8 mouse cellular contexts compared by ENCODE assay signal in genomic region chrX:105080096-105080495, GRCm38 (mm10). TPM values are rescaled to one million over a fixed set of nuclear protein-coding genes. Genes with fewer than 3 reads are reported as not detected.
DNase-seq lines count a peak whose midpoint lies in the region; ATAC-seq and TF ChIP-seq lines count a peak whose summit lies in the region.

No protein-coding gene starts in this region.

- peak overlapping the region; percentile 60 for H3K4me2 ChIP-seq in embryonic facial prominence, embryonic 15.5 days (replicated peaks)
- peak overlapping the region; percentile 55 for H3K4me2 ChIP-seq in limb, embryonic 11.5 days (ENCODE audit: low read depth, severe bottlenecking)
- peak overlapping the region; percentile 67 for H3K4me2 ChIP-seq in neural tube, embryonic 14.5 days (ENCODE audit: low read depth, low read length)

- TF ChIP-seq CTCF in liver, adult 2 months (IDR thresholded peaks at IDR 0.05; ENCODE audit: low read depth, low read length) = no peak

- no peaks in the 10 kb centered on the region; the same call in 1 of the 2 replicates for H3K4me1 ChIP-seq in liver, adult 2 months (ENCODE audit: control insufficient read depth, insufficient read depth, low read length)
- no peaks in the 10 kb centered on the region for H3K4me1 ChIP-seq in embryonic facial prominence, embryonic 15.5 days
- H3K4me1 ChIP-seq in limb, embryonic 11.5 days (ENCODE audit: control insufficient read depth, insufficient read depth, low read length) = no peaks in the 10 kb centered on the region
- H3K4me1 ChIP-seq in neural tube, embryonic 14.5 days (ENCODE audit: control insufficient read depth, insufficient read depth, low read length) = no peaks in the 10 kb centered on the region

- peak overlapping the region; percentile 61 for H3K4me3 ChIP-seq in liver, adult 2 months (ENCODE audit: insufficient read depth, low read depth, low read length)
- peak overlapping the region; percentile 62 for H3K4me3 ChIP-seq in embryonic facial prominence, embryonic 15.5 days (replicated peaks)
- H3K4me3 ChIP-seq in limb, embryonic 11.5 days (ENCODE audit: low read depth, low read length) = peak overlapping the region; percentile 49
- H3K4me3 ChIP-seq in neural tube, embryonic 14.5 days (ENCODE audit: low read depth, low read length) = peak overlapping the region; percentile 44

- peaks cover 4% of the 10 kb centered on the region; the same call in 1 of the 2 replicates for H3K36me3 ChIP-seq in liver, adult 2 months (ENCODE audit: control insufficient read depth, insufficient read depth, low read length)
- no peaks in the 10 kb centered on the region for H3K36me3 ChIP-seq in embryonic facial prominence, embryonic 15.5 days
- H3K36me3 ChIP-seq in limb, embryonic 11.5 days (ENCODE audit: control insufficient read depth, insufficient read depth, low read length) = no peaks in the 10 kb centered on the region
- no peaks in the 10 kb centered on the region for H3K36me3 ChIP-seq in neural tube, embryonic 14.5 days (ENCODE audit: control insufficient read depth, insufficient read depth, low read length)

- H3K9me3 ChIP-seq in embryonic facial prominence, embryonic 15.5 days (replicated peaks) = no peaks in the 10 kb centered on the region
- no peaks in the 10 kb centered on the region for H3K9me3 ChIP-seq in limb, embryonic 11.5 days (ENCODE audit: control insufficient read depth, low read length)
- H3K9me3 ChIP-seq in neural tube, embryonic 14.5 days (ENCODE audit: control insufficient read depth, low read length) = no peaks in the 10 kb centered on the region

- no peak for ATAC-seq in embryonic facial prominence, embryonic 15.5 days (ENCODE audit: insufficient number of reproducible peaks, low FRiP score, low TSS enrichment, low read depth)
- ATAC-seq in limb, embryonic 11.5 days (ENCODE audit: insufficient number of reproducible peaks, low FRiP score, low TSS enrichment, low read depth) = no peak
- no peak for ATAC-seq in neural tube, embryonic 14.5 days (ENCODE audit: low read depth)

- no peak overlapping the region for H3K27ac ChIP-seq in liver, adult 2 months (replicated peaks; ENCODE audit: insufficient read depth, low read depth, low read length)
- H3K27ac ChIP-seq in embryonic facial prominence, embryonic 15.5 days (replicated peaks) = no peak overlapping the region
- no peak overlapping the region for H3K27ac ChIP-seq in limb, embryonic 11.5 days (replicated peaks; ENCODE audit: low read depth, low read length)
- no peak overlapping the region for H3K27ac ChIP-seq in neural tube, embryonic 14.5 days (ENCODE audit: low read depth, low read length)

- H3K9ac ChIP-seq in liver, adult 2 months (ENCODE audit: low read depth, low read length) = 0 out of 2 replicates have a peak overlapping the region, but pooled peaks have one; percentile 4
- H3K9ac ChIP-seq in embryonic facial prominence, embryonic 15.5 days = peak overlapping the region; percentile 39
- H3K9ac ChIP-seq in limb, embryonic 11.5 days (ENCODE audit: low read length) = peak overlapping the region; percentile 56
- H3K9ac ChIP-seq in neural tube, embryonic 14.5 days (replicated peaks; ENCODE audit: low read depth, low read length) = peak overlapping the region; percentile 21; the same call in 1 of the 2 replicates

- DNase-seq in liver, adult 2 months (ENCODE audit: extremely low read depth, low read depth, low spot score) = no peak
- no peak for DNase-seq in liver
- no peak for DNase-seq in limb, embryonic 11.5 days (ENCODE audit: low spot score)
- no peak for DNase-seq in spleen, postnatal 10 days (ENCODE audit: low spot score in 2 of 2)
- DNase-seq in left cerebral cortex, adult 9 months (ENCODE audit: low spot score in 2 of 2) = no peak
- no peak for DNase-seq in thymus, postnatal 0 days (ENCODE audit: low spot score)

- H3K27me3 ChIP-seq in liver, adult 2 months (ENCODE audit: control insufficient read depth, insufficient read depth, low read length) = no peaks in the 10 kb centered on the region
- H3K27me3 ChIP-seq in embryonic facial prominence, embryonic 15.5 days = no peaks in the 10 kb centered on the region
- no peaks in the 10 kb centered on the region for H3K27me3 ChIP-seq in limb, embryonic 11.5 days (ENCODE audit: control insufficient read depth, insufficient read depth, low read length)
- no peaks in the 10 kb centered on the region for H3K27me3 ChIP-seq in neural tube, embryonic 14.5 days (ENCODE audit: control insufficient read depth, insufficient read depth, low read length)

- TF ChIP-seq POLR2A in liver, adult 2 months (IDR thresholded peaks at IDR 0.05; ENCODE audit: extremely low read depth, insufficient read depth, low read length) = no peak

- H3K79me2 ChIP-seq in liver, adult 2 months (ENCODE audit: control insufficient read depth, insufficient read depth, low read length) = no peaks in the 10 kb centered on the region

- 0% methylated on average over 8 of the region's 8 CpGs for whole genome bisulfite sequencing in liver, adult 2 months
- 9% methylated on average over 8 of the region's 8 CpGs for WGBS in embryonic facial prominence, embryonic 15.5 days
- 9% methylated on average over 8 of the region's 8 CpGs for WGBS in limb, embryonic 11.5 days
- WGBS in neural tube, embryonic 14.5 days = 9% methylated on average over 8 of the region's 8 CpGs

RNA-seq across cellular contexts. Expression of gene Pbdc1, which starts 0.5 kb away (rescaled TPM):
- total RNA-seq in liver, adult 2 months (2014; rRNA removed) = 10.3 and 12.8 TPM in 2 replicates
- 6.0 and 6.6 TPM in 2 replicates for polyA plus RNA-seq in liver, adult 2 months (2012; rRNA removed)
- polyA plus RNA-seq in embryonic facial prominence, embryonic 15.5 days (2015; fragmentation: Nextera tagmentation; extraction: Ambion mirVana) = 56.1 and 59.6 TPM in 2 replicates
- polyA plus RNA-seq in limb, embryonic 11.5 days (2014; fragmentation: Nextera tagmentation; extraction: Ambion mirVana) = 81.3 and 83.9 TPM in 2 replicates
- 25.7 and 29.0 TPM in 2 replicates for polyA plus RNA-seq in neural tube, embryonic 14.5 days (2014; fragmentation: Nextera tagmentation; extraction: Ambion mirVana)
- polyA plus RNA-seq in thymus, postnatal 0 days (2015; fragmentation: Nextera tagmentation; extraction: Ambion mirVana) = 66.7 and 74.1 TPM in 2 replicates

RNA-seq across cellular contexts. Expression of gene Magee1, which starts 40.1 kb away (rescaled TPM):
- 0.92 and 1.3 TPM in 2 replicates for total RNA-seq in liver, adult 2 months (2014; rRNA removed)
- 1.8 and 2.3 TPM in 2 replicates for polyA plus RNA-seq in liver, adult 2 months (2012; rRNA removed)
- 26.2 and 27.1 TPM in 2 replicates for polyA plus RNA-seq in embryonic facial prominence, embryonic 15.5 days (2015; fragmentation: Nextera tagmentation; extraction: Ambion mirVana)
- 14.9 and 17.2 TPM in 2 replicates for polyA plus RNA-seq in limb, embryonic 11.5 days (2014; fragmentation: Nextera tagmentation; extraction: Ambion mirVana)
- 144 and 166 TPM in 2 replicates for polyA plus RNA-seq in neural tube, embryonic 14.5 days (2014; fragmentation: Nextera tagmentation; extraction: Ambion mirVana)
- 3.6 and 4.3 TPM in 2 replicates for polyA plus RNA-seq in thymus, postnatal 0 days (2015; fragmentation: Nextera tagmentation; extraction: Ambion mirVana)

Comparison
In these comparisons a context has a peak if more than half of its experiments do, and no peak if none do; other contexts are left out.
1. H3K9ac ChIP-seq: peak in every context shown above with its lines; median percentile 56 in limb, embryonic 11.5 days; 39 in embryonic facial prominence, embryonic 15.5 days; 21 in neural tube, embryonic 14.5 days; 4 in liver, adult 2 months.